Mouse (Mus musculus) gastrocnemius, postnatal 25 days (tissue): ENCODE measurements at regions not wholly inside any gene's neighbourhood (a gene's known extent, or its start where the extent isn't known, plus 50 kb on each side); places are given as distances from the start of the nearest gene placed in this dataset.

Experiments
- DNase-seq: peaks from one replicate; pipeline ENCODE4 v3.0.0; 2022

- DNase-seq: no peak
These were observed 97.3 kb upstream of the Tmtc4 start for GRCm38 (mm10) chr14:123081016-123081714.

DNA sequence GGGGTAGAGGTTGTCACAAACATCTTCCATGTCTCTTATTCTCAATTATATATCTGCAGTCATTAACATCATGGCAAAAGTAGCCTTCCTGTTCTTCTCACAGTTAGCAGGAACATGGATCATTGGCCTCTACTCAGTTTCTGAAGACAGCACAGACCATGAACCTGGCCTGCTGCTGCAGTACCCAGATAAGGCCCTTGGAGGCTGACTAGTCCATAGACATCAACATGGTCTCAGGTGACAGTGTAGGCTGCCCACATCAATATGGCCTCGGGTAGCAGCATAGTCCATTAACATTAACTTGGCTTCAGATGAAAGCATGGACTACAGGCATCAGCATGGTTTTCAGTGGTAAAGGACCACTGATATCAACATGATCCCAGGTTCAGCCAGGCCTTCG lies 95.9 kb upstream of the Tmtc4 start:
- no peak for DNase-seq

GRCm38 (mm10) chr14:123078804-123079203 lies 95.0 kb upstream of the Tmtc4 start:
- DNase-seq: no peak

- no peak for DNase-seq
These were observed 82.5 kb upstream of the Tmtc4 start for GRCm38 (mm10) chr14:123066344-123066743.

- no peak for DNase-seq
These were observed 81.7 kb upstream of the Tmtc4 start for GRCm38 (mm10) chr14:123065566-123065965.

DNA sequence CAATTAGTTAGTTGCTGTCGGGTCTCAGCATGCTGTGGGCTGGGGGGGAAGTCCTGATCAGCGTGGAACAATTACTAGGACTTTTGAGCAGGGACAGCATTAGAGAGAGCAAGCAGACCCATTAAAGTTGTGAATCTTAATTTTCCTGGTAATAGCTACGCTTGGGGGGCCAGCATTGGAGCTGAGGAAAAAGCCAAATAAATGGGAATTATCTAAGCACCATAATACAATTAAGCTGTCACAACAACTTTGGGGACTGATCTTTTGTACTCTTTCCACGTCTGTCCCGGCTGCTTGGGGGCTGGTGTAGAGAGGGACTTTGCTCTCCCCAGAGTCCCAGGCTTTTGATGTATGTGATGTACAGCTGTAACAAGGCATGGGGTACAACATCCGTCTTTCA lies 81.3 kb upstream of the Tmtc4 start:
- no peak for DNase-seq

DNA sequence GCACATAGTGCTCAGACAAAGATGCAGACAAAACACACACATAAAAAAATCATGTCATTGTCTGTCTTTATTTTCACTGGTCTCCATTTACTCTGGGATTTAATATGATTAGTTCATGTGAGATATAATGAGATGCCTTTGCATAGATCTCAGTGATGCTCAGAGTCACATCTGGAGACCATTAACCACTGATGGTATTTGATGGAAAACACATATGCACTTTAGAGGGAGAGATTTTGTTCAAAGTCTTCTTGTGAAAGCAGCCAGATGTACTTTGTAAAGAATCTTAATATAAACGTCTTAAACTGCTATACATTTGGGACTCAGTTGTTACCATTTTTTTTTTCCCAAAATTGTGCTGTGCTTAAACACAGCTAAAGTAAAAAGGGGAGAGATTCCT lies 79.1 kb upstream of the Tmtc4 start:
- DNase-seq: no peak

- no peak for DNase-seq
These were observed 73.1 kb upstream of the Tmtc4 start for GRCm38 (mm10) chr14:123056976-123057375.

DNA sequence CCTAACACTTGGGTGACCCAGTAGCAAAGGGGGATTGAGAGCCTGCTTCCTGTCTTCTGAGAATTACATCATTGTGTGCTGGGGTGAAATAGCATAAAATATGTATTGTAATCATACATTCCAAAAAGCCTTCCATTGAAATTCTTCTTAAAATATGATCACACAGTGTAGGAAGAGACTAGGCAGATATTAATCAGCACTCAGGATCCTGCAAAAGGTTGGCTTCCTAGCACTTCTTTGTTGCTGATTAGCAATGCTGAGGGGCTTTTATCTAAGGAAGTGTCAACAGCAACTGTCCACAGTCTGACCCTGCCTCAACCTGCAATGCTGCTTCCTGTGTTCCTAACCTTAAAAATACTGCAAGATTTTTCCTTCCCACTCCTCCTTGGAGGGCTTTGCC lies 64.6 kb upstream of the Tmtc4 start:
- no peak for DNase-seq

GRCm38 (mm10) chr14:123040046-123040445 lies 56.2 kb upstream of the Tmtc4 start:
- no peak for DNase-seq

- no peak for DNase-seq
These were observed 53.6 kb upstream of the Tmtc4 start for GRCm38 (mm10) chr14:123037444-123037843.
